Mouse (Mus musculus) NIH3T3 (cell line): ENCODE measurements at regions not wholly inside any gene's neighbourhood (a gene's known extent, or its start where the extent isn't known, plus 50 kb on each side); places are given as distances from the start of the nearest gene placed in this dataset.

ENCODE experiments used
- DNase-seq: peaks from one replicate; pipeline ENCODE4 v3.0.0-alpha.2; 2012; ENCODE audit warnings: low read depth

DNA sequence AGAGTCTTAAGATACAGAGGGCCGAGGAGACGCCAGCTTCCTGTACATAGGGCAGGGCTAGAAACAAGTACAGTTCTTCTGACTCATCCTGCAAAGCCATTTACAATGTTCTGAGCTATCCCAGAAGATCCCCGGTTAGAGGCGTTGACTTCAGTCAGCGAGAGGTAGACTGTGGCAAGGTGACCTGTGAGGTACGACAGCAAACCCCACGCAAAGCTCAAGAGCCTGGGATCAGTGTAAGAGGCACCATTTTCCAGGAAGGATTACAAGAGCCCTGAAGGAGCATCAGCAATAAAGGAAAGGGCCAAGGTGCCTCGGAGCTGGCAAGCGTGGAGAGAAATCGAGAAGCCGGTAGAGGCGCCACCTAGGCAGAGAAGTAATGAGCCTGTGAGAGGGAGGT, 61.8 kb upstream of the Frmd6 start:
- DNase-seq = no peak

DNA sequence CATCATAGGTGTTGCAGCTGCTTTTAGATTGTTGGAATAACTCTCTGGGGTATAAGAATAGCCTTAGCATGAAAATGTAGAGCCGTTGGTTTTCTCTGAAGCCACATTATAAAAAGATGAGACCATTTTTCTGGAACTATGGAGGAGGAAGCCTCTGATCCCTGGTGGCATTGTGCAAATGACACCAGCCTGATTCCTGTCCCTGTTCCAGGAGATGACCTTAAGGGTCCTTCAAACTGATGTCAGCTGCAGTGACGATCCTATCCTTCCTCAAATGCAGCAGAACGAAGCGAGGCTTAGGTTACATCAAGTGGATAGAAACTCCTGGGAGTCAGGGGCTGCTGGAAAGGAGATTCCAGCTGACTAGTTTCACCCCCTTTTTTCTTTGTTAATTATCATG, 59.0 kb upstream of the Frmd6 start:
- DNase-seq = no peak

DNA sequence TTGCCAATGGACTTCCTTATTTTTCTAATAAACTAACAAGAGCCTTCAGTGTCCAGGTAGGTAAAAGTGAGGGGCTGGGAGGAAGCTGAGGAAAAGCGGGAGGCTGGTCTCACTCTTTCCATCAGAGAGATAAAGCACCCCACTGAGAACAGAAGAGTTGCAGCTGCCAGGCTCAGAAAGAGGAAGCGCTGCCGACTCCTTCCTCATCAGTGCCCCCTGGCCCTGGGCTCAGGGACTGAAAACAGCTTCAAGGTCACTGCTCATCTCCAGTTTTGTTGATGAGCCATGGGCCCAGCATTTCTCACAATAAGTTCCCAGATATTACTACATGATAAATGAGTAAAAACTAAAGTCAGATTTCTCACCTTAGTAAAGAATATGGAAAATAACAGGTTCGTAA, 57.4 kb upstream of the Frmd6 start:
- DNase-seq = no peak

DNA sequence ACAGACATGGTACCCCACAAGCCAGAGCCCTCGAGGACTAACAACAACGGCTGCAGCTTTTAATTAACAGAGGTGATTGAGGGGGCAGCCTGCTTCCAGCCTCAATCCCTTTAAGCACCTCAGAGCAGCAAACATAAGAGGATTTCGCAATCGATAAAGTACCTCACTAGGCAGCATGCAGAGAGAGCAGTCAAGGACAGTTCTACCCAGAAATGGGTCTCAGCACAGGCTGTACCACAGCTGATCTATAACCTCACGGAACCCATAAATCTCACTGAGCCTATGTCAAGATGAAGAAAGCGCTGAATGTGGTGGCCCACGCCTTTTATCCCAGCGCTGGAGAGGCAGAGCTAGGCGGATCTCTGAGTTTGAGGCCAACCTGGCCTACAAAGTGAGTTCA, 56.6 kb upstream of the Frmd6 start:
- DNase-seq = no peak

DNA sequence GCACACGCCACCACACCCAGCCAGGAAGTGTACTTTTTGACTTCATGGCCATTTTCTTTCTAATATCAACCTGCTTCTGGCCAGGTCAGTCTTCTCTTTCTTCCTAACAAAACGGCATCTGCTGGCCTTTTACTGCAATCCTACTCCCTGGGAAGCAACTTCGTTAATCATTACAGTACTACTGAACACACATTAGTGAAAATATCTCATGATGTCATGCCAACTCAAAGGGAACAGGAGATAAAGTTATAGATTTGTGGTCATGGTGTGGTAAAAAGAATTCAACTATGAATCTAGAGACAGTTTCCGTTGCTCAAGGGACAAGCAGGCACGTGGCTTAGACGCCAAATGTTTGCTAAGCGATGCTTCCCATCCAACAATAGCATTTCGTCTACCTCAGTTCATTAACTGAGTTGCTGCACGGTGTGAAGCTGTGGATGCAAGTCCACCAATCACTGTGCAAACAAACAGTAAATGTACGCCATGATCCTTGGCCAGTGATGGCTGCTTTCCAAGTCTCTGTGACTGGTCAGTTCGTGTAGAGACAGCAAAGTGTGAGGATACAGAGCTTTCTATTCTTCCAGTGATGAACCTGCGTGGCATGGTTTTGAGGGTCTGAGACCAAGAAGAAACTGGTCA, 55.7 kb upstream of the Frmd6 start:
- no peak for DNase-seq

DNA sequence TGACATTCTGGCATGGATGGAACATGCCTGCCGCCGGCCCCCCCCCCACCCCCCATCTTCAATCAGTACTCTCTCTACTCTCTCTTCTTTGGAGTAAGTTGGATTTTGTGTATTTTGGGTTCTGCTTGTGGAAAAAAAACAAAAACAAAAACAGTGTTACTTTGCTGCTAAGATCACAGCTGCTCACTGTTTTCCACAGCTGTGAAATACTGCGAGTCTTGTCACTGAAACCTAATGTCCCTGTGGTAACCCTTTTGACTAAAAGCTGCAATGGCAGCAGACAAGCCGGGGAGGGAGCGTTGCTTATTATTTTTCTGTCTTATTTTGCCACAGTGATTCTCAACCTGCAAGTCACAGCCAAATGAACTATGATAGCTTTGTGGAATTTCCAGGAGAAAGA, 51.3 kb upstream of the Frmd6 start:
- no peak for DNase-seq

DNA sequence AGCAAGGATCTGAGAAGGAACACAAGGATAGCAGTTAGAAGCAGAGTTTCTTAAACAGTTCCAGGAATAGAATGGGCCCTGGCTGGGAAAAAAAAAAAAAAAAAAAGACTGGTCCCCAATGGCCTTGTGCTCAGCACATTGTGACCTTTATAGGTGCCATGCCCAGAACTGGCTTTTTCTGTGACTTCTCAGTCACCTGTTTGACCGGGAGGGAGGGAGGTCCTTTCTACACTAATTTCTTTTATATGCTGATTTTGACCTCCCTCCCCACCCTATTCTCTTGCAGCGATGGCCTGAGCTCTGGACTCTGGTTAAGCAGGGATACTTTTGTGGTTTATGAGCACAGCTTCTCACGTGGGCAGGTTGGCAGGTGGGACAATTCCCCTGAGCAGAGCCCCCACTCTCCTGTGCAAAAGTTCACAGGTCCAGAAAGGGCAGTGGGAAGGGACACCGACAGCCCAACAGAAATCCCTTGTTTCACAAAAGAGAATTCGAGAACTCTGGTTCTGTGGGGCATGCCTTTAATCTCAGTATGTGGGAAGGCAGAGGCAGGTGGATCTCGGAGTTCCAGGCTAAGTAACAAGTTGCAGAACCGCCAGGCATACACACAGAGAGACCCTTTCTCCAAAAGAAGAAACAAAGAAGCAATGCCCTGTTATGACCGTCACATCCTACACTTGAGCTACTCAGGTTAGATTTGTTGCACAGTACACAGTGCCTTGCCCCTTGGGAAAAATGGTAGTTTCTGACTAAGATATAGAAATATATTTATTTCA, 50.3 kb upstream of the Frmd6 start:
- no peak for DNase-seq
